Mouse (Mus musculus) central nervous system, embryonic 18 days (tissue): ENCODE measurements around the gene Kiss1. TPM values are rescaled to one million over a fixed set of nuclear protein-coding genes. Genes with fewer than 3 reads are reported as not detected.

Source experiments
- polyA plus RNA-seq: library from polyadenylated mRNA; depleted of rRNA; stranded (reverse); fragments of >200 nt; gene quantifications from 2 replicates; pipeline ENCODE4 v1.2.3, GENCODE M21; 2012; rRNA removed

The Kiss1 gene
- 0.09 and 0.38 TPM in 2 replicates for polyA plus RNA-seq

DNA sequence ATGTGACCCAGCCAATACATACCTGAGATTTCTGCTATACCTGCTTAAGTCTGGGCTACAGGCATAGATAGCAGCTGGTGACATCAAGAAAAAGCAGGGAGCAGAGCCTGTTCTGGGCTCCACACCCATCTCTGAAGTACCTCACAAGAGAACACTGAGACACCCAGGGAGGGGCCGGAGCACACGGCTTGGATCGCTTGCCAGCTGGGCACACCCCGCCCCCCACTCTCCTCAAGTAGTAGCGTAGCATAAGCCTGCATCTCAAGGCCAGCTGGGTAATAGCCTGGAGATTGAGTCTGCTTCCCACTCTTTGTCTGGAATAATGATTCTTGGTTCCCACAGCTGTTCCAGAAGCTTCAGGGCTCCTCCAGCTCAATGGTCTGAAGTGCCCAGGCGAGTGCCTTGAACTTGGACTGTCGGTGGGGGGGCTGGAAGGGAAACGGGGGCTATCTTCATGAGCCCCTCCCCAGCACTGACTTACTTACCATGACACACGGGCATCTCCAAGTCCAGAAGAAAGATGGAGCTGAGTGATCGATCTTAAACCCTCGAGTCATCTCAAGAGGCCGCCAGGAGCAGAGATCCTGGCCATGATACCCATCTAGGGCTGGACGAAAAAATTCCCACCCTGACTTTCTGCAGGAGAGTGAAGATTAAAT lies at the start of gene Kiss1:
TSS of gene Kiss1 (plus strand) at position 609 of the 659 bp plus-strand sequence.

DNA sequence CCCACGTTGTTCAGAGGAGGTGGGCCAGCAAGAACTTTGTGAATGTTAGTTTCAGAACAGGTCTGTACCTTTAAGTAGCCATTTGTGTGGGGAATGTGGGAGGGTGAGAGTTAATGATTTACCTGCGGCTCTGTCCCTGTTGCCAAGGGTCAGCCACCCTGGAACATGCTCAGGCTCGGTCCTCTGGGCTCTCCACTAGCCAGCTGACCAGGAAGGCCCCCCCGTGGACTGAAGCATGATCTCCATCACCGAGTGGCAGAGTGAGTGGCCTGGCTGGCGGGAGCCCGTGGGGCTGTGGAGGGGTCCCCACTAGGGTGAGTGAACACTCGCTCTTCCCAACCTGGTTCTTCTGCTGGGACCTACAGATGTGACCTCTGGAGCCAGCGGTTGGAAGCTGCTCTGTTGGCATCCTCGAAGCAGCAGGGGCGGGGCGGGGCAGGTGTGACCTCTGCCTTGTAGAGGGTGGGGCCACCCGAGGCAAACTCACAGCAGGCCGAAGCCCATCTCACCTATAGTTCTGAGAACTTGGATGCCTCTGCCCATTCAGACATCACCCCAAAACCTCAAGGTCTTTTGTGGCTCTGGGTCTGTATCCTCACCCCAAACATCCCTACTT lies 11.9 kb upstream of the Kiss1 start, which contains the start of gene Golt1a:
TSS of gene Golt1a (plus strand) at position 149 of the 616 bp plus-strand sequence.

DNA sequence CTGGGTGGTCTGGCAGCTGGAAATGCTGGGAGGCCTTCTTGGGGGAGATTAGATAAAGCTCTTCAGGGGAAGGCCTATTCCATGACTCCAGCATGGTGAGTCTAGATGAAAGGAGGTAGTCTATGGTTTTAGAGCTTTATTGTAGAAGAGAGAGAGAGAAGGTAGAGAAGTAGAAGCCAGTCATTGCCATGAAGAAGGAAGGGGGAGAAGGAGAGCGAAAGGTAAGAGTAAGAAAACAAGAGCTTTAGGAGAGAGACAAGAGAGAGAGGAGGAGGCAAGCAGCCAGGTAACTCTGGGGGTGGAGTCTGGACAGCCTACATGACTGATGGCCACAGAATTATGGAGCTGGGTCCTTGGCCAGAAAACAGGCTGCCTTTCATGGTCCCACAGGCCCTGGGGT lies 28.5 kb downstream of the Kiss1 start, which contains the start of gene Ren1:
TSS of gene Ren1 (plus strand) at position 301 of the 400 bp plus-strand sequence.

DNA sequence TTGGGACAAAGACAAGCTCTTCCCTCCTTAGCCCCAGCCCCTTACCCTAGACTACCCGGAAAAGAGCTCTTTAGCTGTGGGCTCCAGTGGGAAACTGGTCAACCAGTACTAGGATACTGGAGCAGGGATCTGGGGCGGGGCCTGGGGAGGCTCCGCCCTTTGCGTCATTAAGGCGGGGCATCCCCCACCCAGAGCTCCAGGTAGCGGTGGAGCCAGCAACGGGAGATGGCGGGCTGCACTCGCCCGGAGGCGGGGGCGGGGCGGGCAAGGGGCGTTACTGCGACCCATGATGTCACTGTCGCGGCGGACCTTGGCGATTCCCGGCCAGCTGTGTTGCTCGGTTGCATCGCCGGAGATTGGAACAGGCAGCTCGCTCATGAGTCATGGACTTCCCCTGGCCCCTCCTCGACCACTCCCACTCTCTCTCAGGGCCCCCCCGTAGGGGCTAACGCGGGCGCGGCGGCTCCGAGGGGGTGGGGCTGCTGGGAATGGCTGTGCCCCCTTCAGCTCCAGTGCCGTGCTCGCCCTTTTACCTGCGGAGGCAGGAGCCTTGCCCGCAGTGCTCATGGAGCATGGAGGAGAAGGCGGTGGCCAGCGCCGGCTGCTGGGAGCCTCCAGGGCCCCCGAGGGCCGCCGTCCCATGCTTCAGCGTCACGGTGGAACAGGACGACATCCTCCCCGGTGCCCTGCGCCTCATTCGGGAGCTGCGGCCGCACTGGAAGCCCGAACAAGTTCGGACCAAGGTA lies 41.8 kb downstream of the Kiss1 start, which contains the start of gene Etnk2:
TSS of gene Etnk2 (plus strand) at position 297 of the 746 bp plus-strand sequence.

Other genes with a start within 250 kb of the Kiss1 start
- 23.0 and 24.1 TPM in 2 replicates for gene Ppp1r15b, start 190.7 kb upstream of the Kiss1 start, polyA plus RNA-seq
- 42.7 and 45.2 TPM in 2 replicates for gene Plekha6, start 157.7 kb upstream of the Kiss1 start, polyA plus RNA-seq
- 0.08 TPM in 1 of 2 replicates, not detected in the other for gene Golt1a, start 12.1 kb upstream of the Kiss1 start, polyA plus RNA-seq
- gene Ren1, start 28.6 kb downstream of the Kiss1 start, polyA plus RNA-seq = 0.18 and 0.43 TPM in 2 replicates
- 16.9 and 22.6 TPM in 2 replicates for gene Etnk2, start 41.7 kb downstream of the Kiss1 start, polyA plus RNA-seq
- 15.1 and 15.4 TPM in 2 replicates for gene Sox13, start 102.5 kb downstream of the Kiss1 start, polyA plus RNA-seq